Mouse (Mus musculus): Measurements from ENCODE around the gene Eya2. TPM values are rescaled to one million over a fixed set of nuclear protein-coding genes. Genes with fewer than 3 reads are reported as not detected.

Gene Eya2
- polyA plus RNA-seq, 1 experiment from 2014 or later = 15.5 TPM

- WGBS = 64% methylated on average over 9 of the region's 9 CpGs
- Histone ChIP-seq H3K4me2 (replicated peaks; ENCODE audit: low read depth) (no peak overlapping the region), H3K27ac (replicated peaks) (no peak overlapping the region), H3K27me3 (ENCODE audit: control insufficient read depth, insufficient read depth, low read length) (no peaks in the 10 kb centered on the region), H3K9ac (ENCODE audit: low read length) (no peak overlapping the region), H3K4me1 (replicated peaks; ENCODE audit: control insufficient read depth, insufficient read depth) (no peaks in the 10 kb centered on the region), H3K4me3 (ENCODE audit: low read depth, low read length) (no peak overlapping the region), H3K36me3 (ENCODE audit: control insufficient read depth, insufficient read depth, low read length) (no peaks in the 10 kb centered on the region), H3K9me3 (ENCODE audit: control insufficient read depth, low read length) (no peaks in the 10 kb centered on the region)
- TF ChIP-seq CTCF (IDR thresholded peaks at IDR 0.05; ENCODE audit: low read depth) (no peak), EP300 (optimal IDR thresholded peaks at IDR 0.05) (no peak)
- ATAC-seq (ENCODE audit: low FRiP score, low TSS enrichment) (no peak), DNase-seq (ENCODE audit: low spot score) (no peak)
Observed at GRCm38 (mm10) chr2:165703033-165703805, 108.4 kb downstream of the Eya2 start.

- Histone ChIP-seq H3K9me3 (ENCODE audit: control insufficient read depth, low read length) (no peaks in the 10 kb centered on the region), H3K9ac (ENCODE audit: low read length) (no peak overlapping the region), H3K36me3 (ENCODE audit: control insufficient read depth, insufficient read depth, low read length) (no peaks in the 10 kb centered on the region), H3K4me1 (replicated peaks; ENCODE audit: control insufficient read depth, insufficient read depth) (no peaks in the 10 kb centered on the region), H3K4me2 (replicated peaks; ENCODE audit: low read depth) (no peak overlapping the region), H3K4me3 (ENCODE audit: low read depth, low read length) (no peak overlapping the region), H3K27ac (replicated peaks) (no peak overlapping the region), H3K27me3 (ENCODE audit: control insufficient read depth, insufficient read depth, low read length) (no peaks in the 10 kb centered on the region)
- 58% methylated on average over 7 of the region's 9 CpGs for WGBS
- DNase-seq (ENCODE audit: low spot score) (peak; percentile 63), ATAC-seq (ENCODE audit: low FRiP score, low TSS enrichment) (0 out of 2 replicates have a peak, but pooled peaks have one; percentile 33)
- TF ChIP-seq EP300 (optimal IDR thresholded peaks at IDR 0.05) (no peak), CTCF (IDR thresholded peaks at IDR 0.05; ENCODE audit: low read depth) (no peak)
Observed at GRCm38 (mm10) chr2:165708266-165708665, 113.4 kb downstream of the Eya2 start.

DNA sequence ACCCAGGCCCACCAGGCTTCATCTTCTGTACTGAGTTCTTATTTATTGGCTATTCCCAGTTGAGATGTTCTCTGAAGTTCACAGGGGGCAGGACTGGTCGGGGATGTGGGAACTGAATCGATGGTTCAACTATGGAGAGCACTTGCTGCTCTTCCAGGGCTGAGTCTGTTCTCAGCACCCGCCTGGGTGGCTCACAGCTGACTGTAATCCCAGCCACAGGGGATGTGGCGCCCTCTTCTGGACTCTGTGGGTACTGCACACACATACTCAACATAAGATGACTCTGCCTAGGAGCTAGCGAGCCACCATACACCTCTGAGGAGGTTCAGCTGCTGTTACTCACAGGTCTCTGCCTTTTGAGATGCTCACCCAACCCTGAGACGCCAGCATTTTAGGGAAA is 121.9 kb downstream of the Eya2 start:
- ATAC-seq (ENCODE audit: low FRiP score, low TSS enrichment) = peak; percentile 28; the same call in 1 of the 2 replicates
- 81% methylated on average over 6 of the region's 6 CpGs for WGBS
- no peak for TF ChIP-seq EP300 (optimal IDR thresholded peaks at IDR 0.05)
- TF ChIP-seq CTCF (IDR thresholded peaks at IDR 0.05; ENCODE audit: low read depth) = peak; percentile 65

DNA sequence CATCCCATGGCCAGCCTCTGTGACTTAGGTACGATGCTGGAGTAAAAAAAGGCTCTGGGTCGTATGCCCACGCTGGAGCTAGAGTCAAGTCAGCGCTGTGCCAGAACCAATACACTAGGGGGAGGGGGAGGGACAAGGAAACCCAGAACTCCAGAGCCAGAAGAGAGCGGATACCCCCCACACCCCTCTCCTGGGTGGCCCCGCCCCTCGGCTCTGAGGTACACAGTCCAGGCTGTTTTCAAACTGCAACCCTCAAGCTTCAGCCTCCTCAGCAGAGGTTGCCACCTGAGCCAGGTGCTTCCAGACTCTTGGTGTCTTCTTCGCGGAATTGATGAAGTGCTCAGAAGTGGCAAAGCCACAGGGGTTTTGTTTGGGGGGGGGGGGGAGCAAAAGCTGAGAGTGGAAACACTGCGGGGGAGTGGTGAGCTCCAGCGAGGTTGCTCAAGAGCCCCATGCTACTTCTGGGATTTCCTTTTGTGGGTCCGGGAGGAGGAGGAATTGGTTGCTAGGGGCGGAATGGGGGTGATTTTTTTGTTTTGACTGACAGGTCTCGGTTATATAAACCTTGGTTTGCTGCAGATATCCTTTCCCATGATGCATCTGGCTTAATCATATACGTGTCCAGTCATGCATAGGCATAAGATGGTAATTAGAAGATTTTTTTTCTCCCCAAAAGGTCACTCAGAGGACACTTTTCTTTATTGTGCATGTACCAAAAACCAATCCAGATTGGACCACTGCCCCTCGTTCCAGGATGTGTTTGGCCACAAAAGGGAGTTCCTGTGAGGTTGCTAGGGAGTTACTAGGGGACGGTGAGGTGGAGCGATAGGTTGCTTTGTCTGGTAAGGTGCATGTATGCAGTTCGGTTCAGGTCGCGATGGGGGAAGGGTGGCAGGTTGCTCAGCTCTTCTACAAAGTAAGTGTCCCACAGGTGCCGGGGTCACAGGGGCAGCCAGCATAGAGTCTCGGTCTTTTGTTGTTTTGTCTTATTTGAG is 122.6 kb downstream of the Eya2 start:
- WGBS = 62% methylated on average over 22 of the region's 23 CpGs
- Histone ChIP-seq H3K36me3 (ENCODE audit: control insufficient read depth, insufficient read depth, low read length) (no peaks in the 10 kb centered on the region), H3K27ac (replicated peaks) (no peak overlapping the region), H3K9me3 (ENCODE audit: control insufficient read depth, low read length) (no peaks in the 10 kb centered on the region), H3K4me3 (ENCODE audit: low read depth, low read length) (no peak overlapping the region), H3K27me3 (ENCODE audit: control insufficient read depth, insufficient read depth, low read length) (no peaks in the 10 kb centered on the region), H3K4me1 (replicated peaks; ENCODE audit: control insufficient read depth, insufficient read depth) (no peaks in the 10 kb centered on the region), H3K9ac (ENCODE audit: low read length) (no peak overlapping the region), H3K4me2 (replicated peaks; ENCODE audit: low read depth) (no peak overlapping the region)
- DNase-seq (ENCODE audit: low spot score) = no peak
- no peak for TF ChIP-seq CTCF (IDR thresholded peaks at IDR 0.05; ENCODE audit: low read depth)
- no peak for TF ChIP-seq EP300 (optimal IDR thresholded peaks at IDR 0.05)
- ATAC-seq (ENCODE audit: low FRiP score, low TSS enrichment) = 0 out of 2 replicates have a peak, but pooled peaks have one; percentile 5

More for the DNA sequence above, 121.9 kb downstream of the Eya2 start:
- H3K4me3 ChIP-seq (ENCODE audit: low read depth, low read length) = no peak overlapping the region
- H3K27ac ChIP-seq (replicated peaks) = no peak overlapping the region
- no peaks in the 10 kb centered on the region for H3K9me3 ChIP-seq (ENCODE audit: control insufficient read depth, low read length)
- no peak overlapping the region for H3K4me2 ChIP-seq (replicated peaks; ENCODE audit: low read depth)
- no peaks in the 10 kb centered on the region for H3K4me1 ChIP-seq (replicated peaks; ENCODE audit: control insufficient read depth, insufficient read depth)
- H3K36me3 ChIP-seq (ENCODE audit: control insufficient read depth, insufficient read depth, low read length) = no peaks in the 10 kb centered on the region
- peak; percentile 26 for DNase-seq (ENCODE audit: low spot score)
- no peaks in the 10 kb centered on the region for H3K27me3 ChIP-seq (ENCODE audit: control insufficient read depth, insufficient read depth, low read length)
- H3K9ac ChIP-seq (ENCODE audit: low read length) = no peak overlapping the region

DNA sequence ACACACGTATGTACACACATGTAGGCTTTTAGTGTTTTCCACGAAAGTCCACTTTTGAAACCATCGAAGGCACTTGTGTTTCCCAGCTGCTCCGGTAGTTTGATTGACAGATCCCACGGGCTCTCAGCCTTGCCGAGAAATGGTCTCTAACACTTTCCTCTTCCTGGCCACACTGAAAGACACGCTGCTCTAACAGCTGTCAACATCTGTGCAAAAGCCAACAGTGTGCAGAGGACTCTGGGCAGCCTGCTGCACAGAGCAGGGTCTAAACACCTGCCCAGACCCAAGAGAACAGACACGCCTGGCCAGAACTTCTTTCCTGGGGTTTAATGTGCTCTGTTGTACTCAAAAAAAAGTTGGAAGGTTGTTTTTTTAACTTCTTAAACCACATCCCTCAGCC is 124.5 kb downstream of the Eya2 start:
- DNase-seq (ENCODE audit: low spot score) (no peak), ATAC-seq (ENCODE audit: low FRiP score, low TSS enrichment) (no peak)
- Histone ChIP-seq H3K4me2 (replicated peaks; ENCODE audit: low read depth) (no peak overlapping the region), H3K4me1 (replicated peaks; ENCODE audit: control insufficient read depth, insufficient read depth) (no peaks in the 10 kb centered on the region), H3K9me3 (ENCODE audit: control insufficient read depth, low read length) (no peaks in the 10 kb centered on the region), H3K4me3 (ENCODE audit: low read depth, low read length) (no peak overlapping the region), H3K27me3 (ENCODE audit: control insufficient read depth, insufficient read depth, low read length) (no peaks in the 10 kb centered on the region), H3K36me3 (ENCODE audit: control insufficient read depth, insufficient read depth, low read length) (no peaks in the 10 kb centered on the region), H3K9ac (ENCODE audit: low read length) (no peak overlapping the region), H3K27ac (replicated peaks) (no peak overlapping the region)
- TF ChIP-seq EP300 (optimal IDR thresholded peaks at IDR 0.05) (no peak), CTCF (IDR thresholded peaks at IDR 0.05; ENCODE audit: low read depth) (no peak)
- WGBS = 62% methylated on average over 8 of the region's 8 CpGs
